Mouse (Mus musculus) C2C12 (cell line): ENCODE measurements around the gene Pde6h. TPM values are rescaled to one million over a fixed set of nuclear protein-coding genes. Genes with fewer than 3 reads are reported as not detected.

Source experiments
- H3K27me3 ChIP-seq: one replicate; pipeline ENCODE4 v1.6.1; 2011; ENCODE audit not compliant: control insufficient read depth, insufficient read depth, insufficient read length
- H3K36me3 ChIP-seq: one replicate; pipeline ENCODE4 v1.6.1; 2011; ENCODE audit not compliant: control insufficient read depth, insufficient read depth
- H3K4me3 ChIP-seq: one replicate; pipeline ENCODE4 v1.5.1; 2011; ENCODE audit warnings: mild to moderate bottlenecking, control low read depth; ENCODE audit not compliant: poor library complexity, insufficient read depth, severe bottlenecking
- H3K79me2 ChIP-seq: one replicate; pipeline ENCODE4 v1.6.1; 2011; ENCODE audit not compliant: control insufficient read depth, insufficient read depth
- H3K79me3 ChIP-seq: one replicate; pipeline ENCODE4 v1.6.1; 2011; ENCODE audit warnings: low read depth, control low read depth
- H3ac ChIP-seq: one replicate; pipeline ENCODE3; 2011; ENCODE audit warnings: low read depth; ENCODE audit not compliant: control insufficient read depth, insufficient read length
- CEBPB ChIP-seq: IDR thresholded peaks from one replicate; pipeline ENCODE4 v1.6.1; 2011; ENCODE audit warnings: low read depth, mild to moderate bottlenecking, control low read depth, moderate library complexity
- CTCF ChIP-seq: IDR thresholded peaks from one replicate; pipeline ENCODE4 v1.5.1; 2011; ENCODE audit not compliant: control insufficient read depth, insufficient read depth, insufficient read length
- FOSL1 ChIP-seq: IDR thresholded peaks from one replicate; pipeline ENCODE4 v1.8.0; 2011; ENCODE audit warnings: mild to moderate bottlenecking, low read length; ENCODE audit not compliant: poor library complexity, insufficient read depth, severe bottlenecking
- MAX ChIP-seq: IDR thresholded peaks from one replicate; pipeline ENCODE4 v1.6.1; 2011; ENCODE audit warnings: mild to moderate bottlenecking, control low read depth
- MYOD1 ChIP-seq: IDR thresholded peaks from one replicate; pipeline ENCODE4 v1.6.1; 2011; ENCODE audit warnings: low read depth; ENCODE audit not compliant: control insufficient read depth, insufficient read length
- MYOG ChIP-seq: IDR thresholded peaks from one replicate; pipeline ENCODE4 v1.6.1; 2011; ENCODE audit not compliant: control insufficient read depth, insufficient read length; ENCODE audit errors: extremely low read depth
- USF1 ChIP-seq: IDR thresholded peaks from one replicate; pipeline ENCODE4 v1.6.1; 2011; ENCODE audit warnings: low read depth, mild to moderate bottlenecking, control low read depth, moderate library complexity
- polyA plus RNA-seq: library from polyadenylated mRNA; unstranded; fragments of >200 nt; fragmentation: generic; extraction: Trizol; gene quantifications from one replicate; pipeline ENCODE4 v1.2.1, GENCODE M21; 2012; ENCODE audit warnings: missing spikeins

The Pde6h gene
- polyA plus RNA-seq, 1 experiment, result 0.26 TPM

DNA sequence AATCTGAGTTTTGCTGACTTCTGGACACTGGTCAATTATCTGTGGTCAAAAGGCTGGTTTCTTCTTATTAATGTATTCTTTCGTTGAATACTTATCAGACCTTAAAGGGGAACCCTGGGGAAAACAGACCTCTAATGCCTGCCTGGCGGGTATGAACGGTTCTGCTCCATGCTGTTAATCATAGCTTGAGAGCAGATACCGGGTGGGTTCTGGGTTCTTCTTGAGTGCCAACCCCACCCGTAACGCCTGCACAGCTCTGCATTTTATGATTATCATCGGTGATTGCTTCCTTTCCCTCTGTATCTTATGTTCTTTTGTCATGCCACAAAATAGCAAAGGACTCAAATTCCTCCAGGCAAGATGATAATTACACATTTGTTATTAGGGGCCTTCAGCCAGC is 10.4 kb downstream of the Pde6h start:
- no peak overlapping the region for H3K4me3 ChIP-seq
- H3K79me3 ChIP-seq, result no peaks in the 10 kb centered on the region
- no peaks in the 10 kb centered on the region for H3K27me3 ChIP-seq
- no peak overlapping the region for H3ac ChIP-seq
- no peaks in the 10 kb centered on the region for H3K79me2 ChIP-seq
- no peaks in the 10 kb centered on the region for H3K36me3 ChIP-seq
- TF ChIP-seq CTCF, result no peak
- no peak for TF ChIP-seq CEBPB
- TF ChIP-seq MAX, result no peak
- no peak for TF ChIP-seq USF1
- no peak for TF ChIP-seq MYOD1
- TF ChIP-seq FOSL1, result no peak
- TF ChIP-seq MYOG, result no peak

- Histone ChIP-seq H3K4me3 (no peak overlapping the region), H3K27me3 (no peaks in the 10 kb centered on the region), H3K79me3 (no peaks in the 10 kb centered on the region)
Measured at GRCm38 (mm10) chr6:136935233-136935632, 11.6 kb downstream of the Pde6h start.

GRCm38 (mm10) chr6:136936361-136936760 is 12.7 kb downstream of the Pde6h start:
- Histone ChIP-seq H3K27me3 (no peaks in the 10 kb centered on the region), H3K4me3 (no peak overlapping the region), H3K79me3 (no peaks in the 10 kb centered on the region), H3K79me2 (no peaks in the 10 kb centered on the region), H3ac (no peak overlapping the region), H3K36me3 (no peaks in the 10 kb centered on the region)
- TF ChIP-seq FOSL1 (no peak), MYOD1 (no peak), CTCF (no peak), CEBPB (no peak), USF1 (no peak), MAX (no peak), MYOG (no peak)

More at GRCm38 (mm10) chr6:136935233-136935632, 11.6 kb downstream of the Pde6h start:
- Histone ChIP-seq H3K79me2 (no peaks in the 10 kb centered on the region), H3K36me3 (no peaks in the 10 kb centered on the region), H3ac (no peak overlapping the region)
- TF ChIP-seq MAX (no peak), MYOG (no peak), MYOD1 (no peak), CTCF (no peak), USF1 (no peak), CEBPB (no peak)

DNA sequence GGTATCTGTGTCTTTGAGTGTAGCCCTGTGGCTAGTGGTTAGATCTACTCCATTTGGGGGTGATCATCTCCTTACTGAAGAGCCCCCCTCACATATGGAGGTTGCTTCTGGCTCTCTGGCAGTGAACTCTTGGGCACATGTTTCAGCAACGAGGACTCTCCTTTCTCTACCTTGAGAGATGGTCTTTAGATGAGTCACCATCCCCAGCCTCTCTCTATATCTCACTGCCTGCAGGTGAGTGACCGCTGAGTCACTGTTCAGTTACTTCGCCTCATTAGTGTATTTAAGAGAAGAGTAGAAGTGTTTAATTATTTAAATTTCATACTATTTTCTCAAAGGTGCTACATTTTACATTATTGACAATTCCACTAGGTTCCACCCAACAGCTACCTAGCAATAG is 13.5 kb downstream of the Pde6h start:
- no peaks in the 10 kb centered on the region for H3K36me3 ChIP-seq
- no peaks in the 10 kb centered on the region for H3K27me3 ChIP-seq
- H3K79me2 ChIP-seq, result no peaks in the 10 kb centered on the region
- H3ac ChIP-seq, result no peak overlapping the region
- no peaks in the 10 kb centered on the region for H3K79me3 ChIP-seq
- H3K4me3 ChIP-seq, result no peak overlapping the region
- no peak for TF ChIP-seq USF1
- no peak for TF ChIP-seq FOSL1
- TF ChIP-seq CTCF, result no peak
- TF ChIP-seq MYOD1, result no peak
- no peak for TF ChIP-seq CEBPB
- TF ChIP-seq MAX, result no peak

DNA sequence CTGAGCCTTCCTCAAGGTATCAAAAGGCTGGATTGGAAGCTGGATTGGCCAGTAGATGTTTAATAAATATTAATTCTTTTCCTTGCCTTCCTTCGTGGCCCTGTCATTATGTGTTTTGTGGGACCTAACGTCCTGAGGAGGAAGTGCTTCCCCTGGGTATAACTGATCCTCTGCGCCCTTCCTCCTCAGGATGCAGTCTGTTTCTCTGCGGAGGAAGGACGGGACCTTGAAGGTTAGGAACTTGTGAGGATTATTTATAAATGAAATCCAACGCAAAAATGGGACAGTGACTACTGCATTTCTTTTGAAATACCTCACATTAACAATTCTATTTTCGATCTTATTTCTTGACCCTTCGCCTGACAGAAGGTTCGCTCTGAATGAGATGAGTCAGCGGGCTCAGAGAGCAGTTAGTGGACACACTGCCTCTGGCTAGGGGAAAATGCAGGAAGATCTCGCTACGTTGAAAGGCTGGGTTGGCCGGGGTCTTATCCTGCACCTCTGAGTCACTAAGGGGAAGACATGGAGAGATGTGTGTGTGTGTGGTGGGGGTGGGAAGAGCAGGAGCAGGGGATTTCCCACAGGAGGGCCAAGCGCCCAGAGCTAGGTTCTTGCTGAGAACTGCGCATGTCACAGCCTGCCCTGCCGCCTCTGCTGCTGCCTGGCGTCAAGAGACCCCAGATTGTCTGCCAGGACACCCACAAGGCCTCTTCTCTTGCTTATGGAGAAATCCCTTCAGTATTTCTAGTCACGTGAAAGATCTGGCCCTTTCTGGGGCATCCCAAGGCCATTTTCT is 14.9 kb downstream of the Pde6h start:
- no peaks in the 10 kb centered on the region for H3K79me2 ChIP-seq
- H3K27me3 ChIP-seq, result no peaks in the 10 kb centered on the region
- no peak for TF ChIP-seq CEBPB
- no peak for TF ChIP-seq CTCF
- TF ChIP-seq MYOG, result no peak
- no peak for TF ChIP-seq FOSL1
- no peak for TF ChIP-seq USF1
- TF ChIP-seq MYOD1, result no peak
- TF ChIP-seq MAX, result no peak
- H3K36me3 ChIP-seq, result no peaks in the 10 kb centered on the region
- no peaks in the 10 kb centered on the region for H3K79me3 ChIP-seq
- H3ac ChIP-seq, result no peak overlapping the region
- no peak overlapping the region for H3K4me3 ChIP-seq
